In genomic region chrX:11437151-11437944, GRCm38 (mm10) we compare ENCODE assay signal across 9 mouse cellular contexts.
DNase-seq lines count a peak whose midpoint lies in the region; ATAC-seq and TF ChIP-seq lines count a peak whose summit lies in the region.
"Had no signal": no experiment of that assay in that cellular context is flagged by ENCODE, and none has a peak within 500 bp of the region (broad histone marks: within the 10 kb centered on the region; RNA-seq: fewer than 3 reads in every experiment).

No protein-coding gene starts in this region.

- H3K27ac ChIP-seq in heart, embryonic 10.5 days: no peak overlapping the region
- H3K27ac ChIP-seq in kidney, embryonic 16.5 days (ENCODE audit: low read length): peak overlapping the region; percentile 62
- no peak overlapping the region for H3K27ac ChIP-seq in midbrain, postnatal 0 days (ENCODE audit: low read depth, low read length)
- H3K27ac ChIP-seq: left cerebral cortex, adult 2 months had no signal

- no peaks in the 10 kb centered on the region for H3K36me3 ChIP-seq in heart, embryonic 10.5 days
- H3K36me3 ChIP-seq in kidney, embryonic 16.5 days (ENCODE audit: insufficient read depth, low read length): no peaks in the 10 kb centered on the region
- H3K36me3 ChIP-seq in midbrain, postnatal 0 days (ENCODE audit: insufficient read depth, low read length): no peaks in the 10 kb centered on the region

- peak; percentile 95 for DNase-seq in heart, adult 11 months
- no peak for DNase-seq in heart, embryonic 10.5 days (ENCODE audit: low spot score)
- peak; percentile 3 to 9 for DNase-seq in urinary bladder, postnatal 36 days (ENCODE audit: low spot score in 2 of 2)
- DNase-seq in urinary bladder, postnatal 25 days (ENCODE audit: low spot score): no peak
- peak; percentile 65 for DNase-seq in midbrain, postnatal 0 days (ENCODE audit: low spot score)
- no peak for DNase-seq in spleen, adult 18-20 months
- DNase-seq in spleen, postnatal 14 days (ENCODE audit: low spot score in 2 of 2): no peak

- TF ChIP-seq CTCF in midbrain, postnatal 0 days (IDR thresholded peaks at IDR 0.05): no peak

- H3K4me3 ChIP-seq in heart, embryonic 10.5 days: no peak overlapping the region
- no peak overlapping the region for H3K4me3 ChIP-seq in kidney, embryonic 16.5 days (ENCODE audit: low read length)
- H3K4me3 ChIP-seq in midbrain, postnatal 0 days (ENCODE audit: low read depth, low read length): no peak overlapping the region
- H3K4me3 ChIP-seq: left cerebral cortex, adult 2 months had no signal

- peaks cover 16% of the 10 kb centered on the region; the same call in 1 of the 2 replicates for H3K4me1 ChIP-seq in heart, embryonic 10.5 days
- peaks cover 7% of the 10 kb centered on the region; the same call in 1 of the 2 replicates for H3K4me1 ChIP-seq in kidney, embryonic 16.5 days (ENCODE audit: insufficient read depth, low read length)
- no peaks in the 10 kb centered on the region for H3K4me1 ChIP-seq in midbrain, postnatal 0 days (ENCODE audit: insufficient read depth, low read length)

- H3K4me2 ChIP-seq in kidney, embryonic 16.5 days (replicated peaks; ENCODE audit: low read depth, low read length): no peak overlapping the region
- no peak overlapping the region for H3K4me2 ChIP-seq in midbrain, postnatal 0 days (ENCODE audit: low read depth, low read length, poor library complexity, severe bottlenecking)

- peak; percentile 69 for ATAC-seq in kidney, embryonic 16.5 days (ENCODE audit: low FRiP score, low TSS enrichment)
- no peak for ATAC-seq in midbrain, postnatal 0 days (ENCODE audit: low FRiP score)

- H3K9me3 ChIP-seq in heart, embryonic 10.5 days: no peaks in the 10 kb centered on the region
- H3K9me3 ChIP-seq in kidney, embryonic 16.5 days (ENCODE audit: low read length): no peaks in the 10 kb centered on the region
- no peaks in the 10 kb centered on the region for H3K9me3 ChIP-seq in midbrain, postnatal 0 days (ENCODE audit: low read length)

- H3K9ac ChIP-seq in kidney, embryonic 16.5 days (replicated peaks; ENCODE audit: low read length): no peak overlapping the region
- H3K9ac ChIP-seq in midbrain, postnatal 0 days (replicated peaks; ENCODE audit: low read length, poor library complexity, severe bottlenecking): no peak overlapping the region

- 55% methylated on average over 12 of the region's 12 CpGs for WGBS in heart, embryonic 10.5 days
- WGBS in kidney, embryonic 16.5 days: 50% methylated on average over 12 of the region's 12 CpGs
- WGBS in midbrain, postnatal 0 days: 52% methylated on average over 12 of the region's 12 CpGs

- peaks cover 67% of the 10 kb centered on the region for H3K27me3 ChIP-seq in heart, embryonic 10.5 days (ENCODE audit: insufficient read depth, poor library complexity, severe bottlenecking)
- H3K27me3 ChIP-seq in kidney, embryonic 16.5 days (ENCODE audit: insufficient read depth, low read length): peaks cover 17% of the 10 kb centered on the region; the same call in 1 of the 2 replicates
- no peaks in the 10 kb centered on the region for H3K27me3 ChIP-seq in midbrain, postnatal 0 days (ENCODE audit: insufficient read depth, low read length)

Comparison
In these comparisons a context has a peak if more than half of its experiments do, and no peak if none do; other contexts are left out.
1. DNase-seq: peak in heart, adult 11 months (single experiment), urinary bladder, postnatal 36 days (2 of 2) and midbrain, postnatal 0 days (single experiment); none in heart, embryonic 10.5 days (single experiment), urinary bladder, postnatal 25 days (single experiment), spleen, adult 18-20 months (0 of 2) and spleen, postnatal 14 days (0 of 2).